Mouse (Mus musculus): ENCODE measurements around the gene Hdlbp. TPM values are rescaled to one million over a fixed set of nuclear protein-coding genes. Genes with fewer than 3 reads are reported as not detected.

The Hdlbp gene
- total RNA-seq, 2 experiments from 2014 or later, result 521 to 556 TPM

DNA sequence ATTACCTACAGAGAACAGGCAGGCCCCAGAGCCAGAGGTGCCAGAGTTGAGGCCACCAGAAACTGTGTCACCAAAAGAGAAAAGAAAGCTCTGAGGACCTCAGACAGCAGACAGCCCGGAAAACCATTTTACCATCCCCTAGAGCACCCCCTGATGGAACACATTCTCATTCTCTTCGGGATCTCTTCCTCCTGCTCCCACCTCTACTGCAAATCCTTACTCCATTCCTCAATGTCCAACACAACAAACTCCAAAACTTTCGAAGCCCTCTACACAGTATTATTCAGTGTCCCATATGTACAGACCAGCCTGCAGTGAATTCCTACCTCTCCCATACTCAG lies 32.8 kb downstream of the Hdlbp start:
- DNase-seq, result no peak

DNA sequence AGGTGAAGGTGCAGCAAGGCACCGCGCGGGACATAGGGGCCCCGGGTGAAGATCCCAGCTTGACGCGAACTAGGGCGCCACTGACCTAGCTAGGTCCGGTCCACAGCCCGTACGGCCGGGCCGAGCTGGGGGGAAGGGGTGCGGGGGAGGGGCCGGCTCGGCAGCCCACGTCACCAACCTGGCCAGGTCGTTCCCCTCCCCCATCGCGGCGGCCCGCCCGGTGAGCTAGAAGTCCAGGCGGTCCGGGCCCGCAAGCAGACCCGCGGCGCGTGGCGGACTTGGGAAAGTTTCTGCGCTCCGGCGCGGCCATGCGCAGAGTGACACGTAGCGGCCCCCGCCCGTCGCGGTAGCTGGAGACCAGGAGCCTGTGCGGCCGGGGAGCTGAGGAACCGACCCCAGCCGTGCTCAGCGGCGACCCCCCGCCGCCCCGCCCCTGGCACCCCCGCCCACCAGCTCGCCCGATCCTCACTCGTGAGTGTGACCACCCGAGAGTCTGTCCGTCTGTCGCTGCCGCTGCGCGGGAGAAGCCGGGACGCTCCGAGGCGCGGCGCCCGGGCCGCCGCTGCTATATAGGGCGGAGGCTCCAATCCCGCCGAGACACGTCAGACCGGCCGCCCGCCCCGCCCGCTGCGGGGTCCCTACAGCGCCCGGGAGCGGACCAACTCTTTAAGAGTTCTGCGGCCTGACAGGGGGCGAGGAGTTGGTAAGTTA lies 33.3 kb downstream of the Hdlbp start:
- DNase-seq, result peak; percentile 88

DNA sequence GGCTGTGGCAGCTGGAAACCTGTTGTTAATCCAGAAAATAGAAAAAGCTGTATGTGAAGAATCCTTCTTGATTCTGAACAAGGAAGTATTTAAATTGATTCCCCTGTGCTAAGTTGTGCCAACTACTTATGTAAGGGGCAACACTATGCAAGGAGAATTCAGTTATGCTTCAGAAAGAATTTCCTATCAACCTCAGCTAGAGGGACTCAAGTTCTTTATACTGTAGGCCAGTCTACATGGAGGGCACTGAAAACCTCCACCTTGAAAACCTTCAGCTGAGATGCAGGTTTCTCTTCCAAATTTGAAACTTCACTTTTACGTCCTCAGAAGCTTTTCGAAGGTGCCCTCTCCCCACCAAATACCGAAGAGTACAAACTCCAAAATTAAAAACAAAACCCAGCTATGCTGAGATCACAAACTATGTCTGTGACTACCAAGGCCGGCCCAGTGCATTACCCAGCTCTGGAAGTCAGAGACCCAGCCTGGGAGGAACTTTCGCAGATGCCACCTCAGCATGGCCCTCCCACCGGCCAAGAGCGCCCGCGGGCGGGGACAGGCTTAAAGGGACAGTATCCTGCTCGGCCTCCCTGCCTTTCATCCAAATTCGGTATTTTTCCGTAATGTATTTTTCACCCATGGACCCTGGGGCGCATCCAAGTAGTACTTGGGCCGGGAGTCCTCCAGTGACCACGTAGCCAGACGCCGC lies 34.1 kb downstream of the Hdlbp start:
- DNase-seq, result peak; percentile 88 to 89

DNA sequence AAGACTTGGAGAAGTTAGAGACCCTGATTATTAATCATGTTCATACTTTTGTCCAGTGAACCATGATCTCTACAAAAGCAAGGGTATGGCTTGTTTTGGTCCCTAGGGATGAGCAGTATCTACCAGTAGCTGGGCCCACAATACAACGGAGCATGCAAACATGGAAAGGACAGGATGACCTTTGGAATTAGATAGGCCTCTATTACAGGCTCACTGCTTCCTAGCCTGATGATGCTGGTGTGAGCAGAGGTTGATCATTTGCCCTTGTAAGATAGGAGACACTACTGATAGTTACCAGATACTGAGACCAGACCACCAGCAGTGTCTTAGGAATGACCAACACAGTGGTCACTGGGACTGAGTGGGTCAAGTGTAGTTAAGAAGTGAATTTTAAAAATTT lies 39.3 kb downstream of the Hdlbp start:
- no peak for DNase-seq

DNA sequence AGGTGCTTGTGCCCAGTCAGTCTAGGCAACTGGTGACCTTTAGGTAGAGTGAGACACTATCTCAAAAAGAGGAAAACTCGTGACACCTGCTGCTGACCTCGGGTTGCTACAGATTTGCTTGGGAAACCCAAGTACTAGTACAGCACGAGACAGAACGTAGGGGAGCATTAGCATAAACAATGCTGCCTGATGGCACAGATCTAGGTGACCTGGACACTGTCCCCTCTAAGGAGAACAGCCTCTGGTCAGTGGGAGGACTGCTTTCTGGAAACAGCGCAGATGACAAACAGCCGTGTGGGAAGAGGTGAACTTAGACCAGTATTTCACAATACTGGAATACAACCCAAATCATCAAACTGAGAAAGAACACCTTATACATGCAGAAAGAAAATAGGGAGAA lies 46.5 kb downstream of the Hdlbp start:
- DNase-seq, result no peak

DNA sequence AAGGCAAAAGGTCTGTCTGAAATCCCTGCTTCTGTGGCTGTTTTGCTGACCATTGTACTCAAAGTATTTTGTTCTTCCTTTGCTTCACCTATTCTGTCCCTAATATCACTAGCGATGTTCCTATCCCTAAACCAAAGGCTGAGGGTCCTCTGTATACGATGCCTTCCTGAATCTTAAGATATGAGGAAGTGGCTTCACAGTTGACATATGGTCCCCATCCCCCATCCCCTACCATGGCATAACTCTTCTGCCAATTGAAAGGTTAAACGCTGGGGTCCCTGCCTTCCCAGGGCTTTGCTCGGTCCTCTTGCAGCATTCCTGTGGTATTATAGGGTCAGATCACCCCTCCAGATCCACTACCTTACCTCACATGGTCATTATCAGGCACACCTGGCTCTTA lies 75.2 kb downstream of the Hdlbp start:
- no peak for DNase-seq

DNA sequence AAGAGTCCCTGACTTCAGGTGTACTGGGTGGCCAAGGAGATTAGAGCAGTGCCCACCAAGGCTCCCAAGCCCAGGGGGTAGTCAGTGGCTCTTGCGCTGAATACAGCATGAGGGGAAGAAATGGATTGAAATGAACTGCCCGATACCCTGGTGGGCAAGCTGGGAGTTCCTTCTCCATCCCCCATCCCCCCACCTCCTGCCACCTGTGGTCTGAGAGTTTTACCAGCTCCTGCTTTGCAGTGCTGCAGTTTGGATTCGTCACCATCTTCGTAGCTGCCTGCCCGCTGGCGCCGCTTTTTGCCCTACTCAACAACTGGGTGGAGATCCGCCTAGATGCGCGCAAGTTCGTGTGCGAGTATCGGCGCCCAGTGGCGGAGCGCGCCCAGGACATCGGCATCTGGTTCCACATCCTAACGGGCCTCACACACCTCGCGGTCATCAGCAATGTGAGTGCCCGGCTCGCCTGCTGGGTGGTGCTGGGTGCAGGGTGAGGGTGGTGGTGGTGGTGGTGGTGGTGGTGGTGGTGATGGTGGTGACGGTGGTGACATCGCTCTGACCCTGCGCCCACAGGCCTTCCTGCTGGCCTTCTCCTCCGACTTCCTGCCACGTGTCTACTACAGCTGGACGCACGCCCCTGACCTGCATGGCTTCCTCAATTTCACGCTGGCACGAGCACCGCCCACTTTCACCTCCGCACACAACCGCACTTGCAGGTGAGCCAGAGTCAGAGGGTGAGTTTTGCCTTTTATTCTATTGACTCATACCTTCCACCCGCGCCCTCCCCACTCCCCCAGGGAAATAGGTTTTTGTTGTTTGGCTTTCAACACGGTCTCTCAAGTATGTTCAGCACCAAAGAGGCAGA lies 77.2 kb downstream of the Hdlbp start:
- DNase-seq, result peak in 1 of 2 experiments; percentile 24

DNA sequence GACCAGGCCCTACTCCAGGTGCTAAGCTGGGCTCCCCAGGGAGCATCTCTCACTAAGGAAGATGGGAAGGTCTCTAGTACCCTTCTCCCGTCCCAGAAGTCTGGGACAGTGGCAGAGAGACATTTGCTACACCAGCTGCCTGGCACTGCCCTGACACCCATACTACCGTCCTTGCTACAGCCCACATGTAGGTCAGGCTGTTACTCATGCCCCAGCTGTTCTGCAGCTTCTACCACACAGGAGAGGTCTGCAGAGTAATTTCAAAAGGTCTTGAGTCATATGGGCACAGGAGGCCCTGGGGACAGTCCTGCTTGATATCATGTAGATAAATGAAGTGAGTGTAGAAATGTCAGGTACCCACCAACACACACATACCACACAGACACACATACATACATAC lies 89.7 kb downstream of the Hdlbp start:
- no peak for DNase-seq

DNA sequence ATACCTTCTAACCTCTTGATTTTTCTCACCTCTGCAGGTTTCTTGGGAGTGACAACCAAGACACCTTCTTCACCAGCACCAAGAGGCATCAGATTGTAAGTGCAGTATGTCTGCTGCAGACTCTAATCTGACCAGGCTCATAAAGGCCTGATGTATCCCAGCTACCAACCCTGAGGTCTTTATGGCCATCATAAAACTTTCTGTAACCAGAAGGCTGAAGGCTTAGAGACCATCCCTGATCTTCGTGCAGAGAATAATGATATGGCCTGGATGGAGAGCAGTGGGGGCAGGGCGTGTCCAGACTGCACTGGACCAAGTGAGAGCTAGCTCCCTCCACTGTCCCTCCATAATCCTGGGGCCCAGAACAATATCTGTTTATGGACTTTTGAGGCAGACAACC lies 91.4 kb downstream of the Hdlbp start:
- no peak for DNase-seq

DNA sequence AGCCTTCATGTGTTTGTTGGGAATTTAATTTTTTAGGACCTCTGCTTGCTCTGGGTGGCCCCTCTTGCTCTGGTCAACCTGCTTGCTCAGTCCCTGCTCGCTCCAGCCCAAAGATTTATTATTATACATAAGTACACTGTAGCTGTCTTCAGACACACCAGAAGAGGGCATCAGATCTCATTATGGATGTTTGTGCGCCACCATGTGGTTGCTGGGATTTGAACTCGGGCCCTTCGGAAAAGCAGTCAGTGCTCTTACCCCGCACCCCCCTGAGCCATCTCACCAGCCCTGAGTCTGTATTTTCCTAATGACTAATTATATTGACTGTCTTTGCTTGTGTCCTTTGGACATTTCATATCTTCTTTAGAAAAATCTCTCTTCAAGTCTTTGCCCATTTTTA lies 99.5 kb downstream of the Hdlbp start:
- DNase-seq, result no peak

DNA sequence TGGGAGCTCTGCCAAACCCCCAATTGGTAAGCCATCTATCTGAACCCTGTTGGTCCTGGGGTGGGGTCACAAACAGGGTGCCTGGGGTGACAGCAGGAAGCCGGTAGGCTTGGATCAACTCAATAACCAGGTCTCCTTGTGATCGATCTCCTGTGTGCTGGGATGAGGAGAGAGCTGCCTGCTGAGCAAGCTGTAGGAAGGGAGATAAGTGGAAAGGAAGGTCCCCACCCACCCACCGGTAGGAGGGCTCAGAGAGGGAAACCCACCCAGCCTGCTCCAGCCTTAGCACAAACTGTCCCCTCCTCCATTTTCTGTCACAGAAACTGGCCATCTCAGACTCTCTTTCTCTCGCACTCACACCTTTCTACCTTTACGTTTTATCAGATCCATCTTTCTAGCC lies 101.3 kb downstream of the Hdlbp start:
- no peak for DNase-seq

DNA sequence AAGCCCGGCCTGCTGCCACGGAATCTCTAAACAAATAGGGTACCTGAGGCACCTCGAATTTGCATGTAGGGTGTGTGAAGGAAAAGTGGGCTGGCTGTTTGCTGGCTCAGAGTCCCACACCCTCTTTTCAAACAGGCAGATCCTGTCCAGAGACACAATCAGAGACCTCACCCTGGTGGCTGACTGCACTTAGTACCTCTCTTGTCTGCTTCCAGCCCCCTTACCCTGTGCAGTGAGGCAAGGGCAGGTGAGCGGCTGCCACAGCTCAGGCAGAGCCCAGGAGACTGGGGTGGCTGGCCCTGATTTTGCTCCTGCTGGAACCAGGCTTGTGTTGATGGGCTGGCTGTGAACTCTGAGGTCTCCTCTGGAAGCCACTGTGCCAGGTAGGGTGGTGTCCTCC lies 105.0 kb downstream of the Hdlbp start, which contains the start of gene Ano7:
Gene Ano7 (plus strand): TSS at position 266 of the 400 bp plus-strand sequence.
- DNase-seq, result no peak

DNA sequence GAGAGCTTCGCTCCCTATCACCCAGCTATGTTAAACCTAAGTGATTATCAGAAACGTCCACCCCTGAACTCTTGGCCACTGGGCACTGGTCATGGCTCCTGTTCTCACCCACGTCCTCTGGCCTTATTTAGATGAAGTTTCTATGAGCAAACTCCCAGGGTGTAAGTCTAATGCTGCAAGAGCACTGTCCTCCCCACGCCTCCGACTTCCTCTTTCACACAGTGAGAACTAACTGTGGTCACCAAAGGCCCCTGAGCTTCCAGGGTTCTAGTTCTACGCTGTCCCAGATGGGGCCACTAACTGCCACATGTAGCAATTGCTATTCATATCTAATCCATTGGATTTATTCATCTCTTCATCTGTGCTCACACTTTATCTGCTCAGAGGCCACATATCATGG lies 113.0 kb downstream of the Hdlbp start:
- DNase-seq, result no peak

DNA sequence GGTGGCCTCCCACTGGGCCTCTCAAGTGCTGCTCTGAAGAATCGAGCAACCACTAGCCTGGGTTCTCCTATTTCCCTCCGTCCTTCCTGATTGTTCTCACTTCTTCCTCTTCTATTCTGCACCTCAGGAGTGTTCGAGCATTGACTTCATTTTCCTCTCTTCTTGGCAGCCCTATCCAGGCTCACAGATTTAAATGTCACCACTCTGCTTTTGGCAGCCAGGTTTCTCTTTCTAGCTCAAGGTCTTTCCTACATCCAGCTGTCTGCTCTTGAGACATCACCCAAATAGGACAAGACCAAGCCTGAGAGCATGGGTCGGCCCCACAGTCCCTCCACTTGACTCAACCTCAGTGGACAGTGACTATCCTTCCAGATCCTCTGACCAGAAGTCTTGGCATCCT lies 116.0 kb downstream of the Hdlbp start:
- DNase-seq, result no peak

Other genes with a start within 250 kb of the Hdlbp start
- gene Sned1, start 243.0 kb downstream of the Hdlbp start, total RNA-seq (2021), result 1 to 10 TPM; 4.2 to 7.5 TPM
- 10 to 100 TPM; 14.0 to 14.9 TPM for gene Mterf4, start 172.9 kb downstream of the Hdlbp start, total RNA-seq (2021)
- gene Ppp1r7, start 136.0 kb downstream of the Hdlbp start, total RNA-seq (2021), result 10 to 100 TPM; 30.4 to 35.3 TPM
- gene Pask, start 135.3 kb downstream of the Hdlbp start, total RNA-seq (2021), result under 1 TPM; 0.30 to 0.31 TPM
- not detected for gene Ano7, start 104.9 kb downstream of the Hdlbp start, total RNA-seq (2021)
- gene Farp2, start 33.3 kb upstream of the Hdlbp start, total RNA-seq (2021), result 10 to 100 TPM; 21.5 to 22.0 TPM
- 10 to 100 TPM; 83.8 to 86.6 TPM for gene Stk25, start 179.8 kb upstream of the Hdlbp start, total RNA-seq (2021)
- gene Bok, start 206.8 kb upstream of the Hdlbp start, total RNA-seq (2021), result 1 to 10 TPM; 3.3 to 4.3 TPM

Data from heart, adult 18-20 months (tissue).